Mouse (Mus musculus): ENCODE measurements around the gene Slc6a20b.
A peak's percentile ranks its signal among the peaks of the same experiment; 100 is the strongest.

The Slc6a20b gene

GRCm38 (mm10) chr9:123632281-123632680 is at the start of gene Slc6a20b:
Gene Slc6a20b, minus strand, starts transcription at chr9:123632565.
- DNase-seq: no peak

GRCm38 (mm10) chr9:123679198-123679597 is 46.8 kb upstream of the Slc6a20b start:
- DNase-seq: no peak

DNA sequence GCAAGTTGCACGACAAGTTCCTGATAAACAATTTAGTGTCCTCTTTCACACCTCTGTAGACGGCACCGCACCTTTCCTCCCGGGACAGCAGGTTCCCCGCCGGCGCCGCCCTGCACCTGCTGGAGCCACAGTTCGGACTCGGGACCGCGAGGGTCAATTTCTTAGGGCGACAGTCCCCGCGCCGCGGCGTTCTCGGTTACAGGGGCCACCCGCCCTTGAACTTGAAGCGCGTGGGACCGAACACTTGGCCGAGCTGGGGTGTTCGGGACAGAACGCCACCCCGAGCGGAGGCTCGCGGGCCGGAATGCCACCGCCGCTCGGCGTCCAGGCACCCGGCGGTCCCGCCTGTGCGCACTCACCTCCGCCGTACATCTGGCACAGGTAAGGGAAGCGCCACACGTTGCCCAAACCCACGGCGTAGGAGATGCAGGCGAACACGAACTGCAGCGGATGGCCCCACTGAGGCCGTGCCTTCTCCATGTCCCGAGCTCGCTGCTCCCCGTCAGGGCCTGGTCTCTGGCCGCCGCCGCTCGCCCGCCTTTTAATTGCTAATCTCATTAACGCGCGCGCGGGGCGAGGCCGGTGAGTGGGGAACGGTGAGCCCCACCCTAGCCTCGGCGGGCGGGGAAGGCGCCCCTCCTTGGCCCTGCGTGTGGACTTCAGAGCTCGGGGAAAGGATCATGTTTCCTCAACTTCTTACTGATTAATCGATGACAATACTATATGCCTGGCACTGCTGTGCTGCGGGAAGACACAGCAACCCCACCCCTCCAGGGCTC is 46.2 kb upstream of the Slc6a20b start, which contains the start of the genes Ccr9 and Slc6a20a:
Gene Ccr9, plus strand, starts transcription at position 113 of the 779 bp plus-strand sequence.
Gene Slc6a20a, minus strand, starts transcription at position 559 of the 779 bp plus-strand sequence.
- peak; percentile 3 to 11 for DNase-seq

DNA sequence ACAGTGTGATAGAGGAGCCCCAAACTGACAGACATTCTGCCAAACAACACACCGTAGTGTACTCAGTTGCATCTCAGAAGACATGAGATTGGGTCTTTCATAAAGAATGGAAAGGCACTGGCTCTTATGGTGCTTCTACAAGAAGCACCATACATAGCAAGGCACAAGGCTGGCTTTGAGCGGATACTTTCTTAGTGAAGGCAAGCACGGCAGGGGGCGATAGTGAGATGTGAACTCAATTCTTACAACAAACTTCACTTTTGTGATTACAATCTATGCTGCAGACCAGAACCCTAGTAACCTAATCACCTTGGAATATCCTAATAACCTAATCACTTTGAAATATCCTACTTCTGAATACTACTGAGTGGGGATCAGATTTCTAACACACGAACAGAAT is 33.3 kb upstream of the Slc6a20b start:
- DNase-seq: peak; percentile 5 to 30

DNA sequence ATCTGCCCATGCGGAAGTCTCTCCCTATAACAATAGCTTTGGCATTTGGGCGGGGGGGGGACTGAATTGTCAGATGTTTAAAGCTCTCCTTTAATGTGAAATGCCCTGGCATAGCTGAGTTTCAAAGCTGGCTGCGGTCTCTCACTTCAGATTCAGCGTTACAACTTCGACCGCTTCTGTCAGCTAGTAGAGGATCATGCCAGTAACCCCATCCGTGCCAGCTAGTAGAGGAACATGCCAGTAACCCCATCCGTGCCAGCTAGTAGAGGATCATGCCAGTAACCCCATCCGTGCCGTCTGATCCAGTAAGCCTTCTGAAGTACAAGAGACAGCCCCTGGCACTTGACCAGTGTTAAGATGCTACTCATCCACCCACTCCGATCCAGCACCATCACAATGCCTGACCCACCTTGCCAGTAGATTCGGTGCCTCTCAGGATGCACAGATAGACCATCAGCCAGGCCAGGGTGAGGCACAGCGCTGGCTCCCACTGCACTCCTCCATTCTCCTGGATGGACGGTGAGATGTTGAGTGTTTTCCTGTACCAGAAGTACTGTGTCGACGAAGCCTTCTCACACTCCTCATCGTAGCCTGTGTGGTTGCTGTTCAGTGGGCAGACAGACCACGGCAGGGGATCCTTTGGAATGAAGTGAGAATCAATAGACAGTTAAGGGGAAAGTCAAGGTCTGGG is 27.8 kb upstream of the Slc6a20b start:
- peak; percentile 50 to 65 for DNase-seq

- DNase-seq: no peak
Measured at GRCm38 (mm10) chr9:123658981-123659380, 26.6 kb upstream of the Slc6a20b start.

- no peak for DNase-seq
Measured at GRCm38 (mm10) chr9:123657457-123657856, 25.1 kb upstream of the Slc6a20b start.

DNA sequence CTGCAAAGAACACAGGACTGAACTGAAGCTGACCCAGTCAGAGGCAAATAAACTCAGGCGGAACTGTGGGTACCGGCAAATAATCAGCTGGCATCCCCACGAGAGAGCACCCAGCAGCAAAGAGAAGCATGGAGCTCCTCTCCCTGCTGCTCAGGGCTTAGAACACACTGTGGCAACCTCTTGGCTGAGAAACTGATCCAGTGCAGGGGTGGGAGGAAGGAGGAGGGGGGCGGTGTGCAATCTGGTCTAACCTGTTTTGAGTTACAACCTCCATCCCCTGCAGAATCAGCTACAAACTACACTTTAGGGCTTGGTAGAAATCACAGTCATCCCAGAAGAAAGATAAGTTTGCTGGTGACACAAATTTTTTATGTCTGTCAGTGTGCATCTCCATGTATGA is 19.0 kb upstream of the Slc6a20b start:
- DNase-seq: no peak

DNA sequence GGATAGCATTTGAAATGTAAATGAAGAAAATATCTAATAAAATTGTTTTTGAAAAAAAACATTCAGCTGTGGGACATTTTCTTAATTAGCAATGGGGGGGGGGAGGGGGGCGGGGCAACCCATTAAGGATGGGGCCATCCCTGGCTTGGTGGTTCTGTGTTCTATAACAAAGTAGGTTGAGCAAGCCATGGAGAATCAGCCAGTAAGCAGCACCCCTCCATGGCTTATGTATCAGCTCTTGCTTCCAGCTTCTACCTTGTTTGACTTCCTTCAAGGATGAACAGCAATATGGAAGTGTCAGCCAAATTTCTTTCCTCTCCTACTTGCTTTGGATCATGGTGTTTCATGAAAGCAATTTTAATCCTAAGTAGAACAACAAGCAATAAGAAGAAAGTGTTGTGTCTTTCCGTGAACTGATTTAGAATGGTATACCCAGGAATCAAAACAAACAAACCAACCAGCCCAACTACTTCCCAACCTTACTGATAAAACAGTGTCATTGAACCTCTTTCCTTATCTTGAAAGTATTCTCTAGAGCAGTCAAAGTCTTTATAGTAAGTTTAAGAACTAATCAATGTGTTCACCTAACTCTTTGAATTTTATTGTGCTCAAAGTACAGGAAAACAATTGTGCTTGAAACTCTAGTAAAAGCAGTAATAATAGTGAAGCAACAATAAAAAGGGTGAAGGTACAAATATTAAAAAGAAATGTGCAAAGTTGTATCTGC is 17.6 kb upstream of the Slc6a20b start:
- DNase-seq: no peak

- no peak for DNase-seq
Measured at GRCm38 (mm10) chr9:123640106-123640505, 7.7 kb upstream of the Slc6a20b start.

GRCm38 (mm10) chr9:123638668-123639089 is 6.3 kb upstream of the Slc6a20b start:
- DNase-seq: peak; percentile 43 to 45

- DNase-seq: no peak
Measured at GRCm38 (mm10) chr9:123638231-123638630, 5.9 kb upstream of the Slc6a20b start.

DNA sequence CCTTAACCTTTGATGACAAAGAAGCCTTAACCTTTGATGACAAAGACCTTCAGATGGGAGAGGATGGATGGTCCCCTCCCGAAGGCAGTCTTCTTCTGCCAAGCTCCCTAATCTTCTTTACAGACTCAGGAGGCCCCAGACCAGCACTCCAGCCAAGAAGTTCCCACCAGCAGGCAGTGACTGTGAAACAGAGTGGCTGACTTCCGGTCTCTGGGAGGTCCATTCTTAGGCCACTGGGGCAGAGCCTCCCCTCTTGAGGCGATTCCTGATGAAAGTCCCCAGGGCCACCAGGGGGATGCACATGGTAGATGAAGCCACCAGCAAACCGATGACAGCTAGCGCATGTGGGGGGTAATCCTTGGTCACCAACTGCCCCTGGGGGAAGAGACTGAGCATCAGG is 4.4 kb upstream of the Slc6a20b start:
- DNase-seq: no peak

- no peak for DNase-seq
Measured at GRCm38 (mm10) chr9:123632993-123633392, 628 bp upstream of the Slc6a20b start.

DNA sequence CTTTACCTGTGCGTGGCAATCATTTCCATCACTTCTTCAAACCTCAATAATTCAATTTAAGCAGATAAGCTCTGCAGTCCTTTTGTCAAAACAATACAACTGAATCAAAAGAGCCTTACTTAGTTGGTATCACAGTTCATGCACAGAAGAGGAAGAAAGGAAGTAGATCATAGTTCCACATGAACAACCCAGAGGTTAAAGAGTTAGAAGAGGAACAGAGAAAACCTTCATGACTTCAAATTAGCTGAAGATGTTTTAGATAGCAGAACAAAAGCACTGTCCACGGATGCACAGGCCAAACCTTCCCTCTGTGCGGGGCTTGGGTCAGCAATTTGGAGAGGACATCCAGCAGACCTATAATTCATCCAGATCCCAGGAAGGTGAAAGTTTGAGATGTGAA is 699 bp downstream of the Slc6a20b start:
- DNase-seq: no peak

DNA sequence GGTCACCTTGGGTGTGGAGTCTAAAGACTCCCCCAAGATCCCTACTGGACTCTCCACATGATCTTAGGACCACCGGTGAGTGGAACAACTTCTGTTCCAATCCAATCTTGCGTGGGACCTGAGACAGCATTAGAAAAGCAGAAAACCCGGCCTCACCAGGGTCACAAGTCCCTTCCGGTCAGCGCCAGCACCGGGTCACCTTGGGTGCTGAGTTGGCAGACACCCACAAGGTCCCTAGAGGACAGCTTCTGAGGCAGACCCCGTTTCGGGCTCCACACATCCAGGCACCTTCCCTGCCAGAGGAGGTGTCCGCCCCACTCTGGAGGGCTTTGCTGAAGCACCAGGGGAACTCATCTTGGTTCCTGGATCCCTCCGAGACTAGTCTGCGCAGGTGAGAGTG is 6.5 kb downstream of the Slc6a20b start:
- no peak for DNase-seq

- DNase-seq: no peak
Measured at GRCm38 (mm10) chr9:123624741-123625140, 7.6 kb downstream of the Slc6a20b start.

DNA sequence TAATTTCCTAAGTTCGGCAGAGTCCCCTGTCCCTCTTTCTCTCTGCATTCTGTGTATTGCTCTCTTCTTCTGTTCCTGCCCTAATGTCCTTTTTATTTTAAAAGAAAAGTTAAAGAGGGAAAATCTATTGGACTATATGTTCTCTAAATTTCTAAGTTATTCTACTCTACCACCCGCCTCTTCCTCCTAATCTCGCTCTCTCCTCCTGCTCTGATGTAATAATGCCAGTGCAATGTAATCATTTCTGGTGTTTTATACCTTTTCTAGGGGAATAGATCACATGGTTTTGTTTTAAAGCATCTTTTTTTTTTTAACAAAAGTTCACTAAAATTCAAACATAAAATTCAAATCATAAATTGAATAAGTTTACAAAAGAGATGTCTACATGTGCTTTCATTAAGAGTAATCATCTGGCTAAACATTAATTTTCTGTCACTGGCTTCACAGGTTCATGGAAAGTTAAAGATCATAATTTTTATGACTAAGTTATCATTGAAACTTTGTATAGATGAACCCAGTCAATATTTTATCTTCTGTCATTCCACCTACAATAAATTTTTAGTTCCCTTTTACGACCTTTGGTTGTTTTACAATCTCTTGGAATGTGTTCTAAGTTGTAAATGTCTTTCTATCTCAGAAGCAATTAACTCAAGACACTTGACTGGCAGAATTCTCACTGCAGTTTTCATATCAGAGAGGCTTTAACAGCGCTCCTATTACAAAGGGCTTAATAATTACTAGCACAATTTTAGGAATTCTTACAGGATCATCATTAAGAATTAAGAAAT is 11.9 kb downstream of the Slc6a20b start:
- no peak for DNase-seq

DNA sequence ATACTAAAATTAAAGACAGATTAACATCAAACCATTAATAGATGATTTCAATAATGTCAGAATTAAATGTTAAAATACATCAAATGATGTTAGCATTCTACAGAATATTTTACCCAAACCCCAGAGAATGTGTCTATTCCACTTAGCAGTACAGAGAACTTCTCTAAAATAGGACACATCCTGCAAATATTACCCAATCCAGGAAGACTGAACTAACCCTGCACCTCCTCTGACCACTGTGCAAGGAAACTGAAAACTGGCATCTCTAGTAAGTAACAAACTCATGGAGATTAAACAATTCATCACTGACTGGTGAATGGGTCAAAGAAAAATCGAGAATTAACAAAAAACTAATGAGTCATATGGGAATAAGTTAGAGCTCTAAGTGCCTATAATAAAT is 30.8 kb downstream of the Slc6a20b start:
- no peak for DNase-seq

- peak in 1 of 2 experiments; percentile 12 for DNase-seq
Measured at GRCm38 (mm10) chr9:123597376-123597775, 35.0 kb downstream of the Slc6a20b start.

DNA sequence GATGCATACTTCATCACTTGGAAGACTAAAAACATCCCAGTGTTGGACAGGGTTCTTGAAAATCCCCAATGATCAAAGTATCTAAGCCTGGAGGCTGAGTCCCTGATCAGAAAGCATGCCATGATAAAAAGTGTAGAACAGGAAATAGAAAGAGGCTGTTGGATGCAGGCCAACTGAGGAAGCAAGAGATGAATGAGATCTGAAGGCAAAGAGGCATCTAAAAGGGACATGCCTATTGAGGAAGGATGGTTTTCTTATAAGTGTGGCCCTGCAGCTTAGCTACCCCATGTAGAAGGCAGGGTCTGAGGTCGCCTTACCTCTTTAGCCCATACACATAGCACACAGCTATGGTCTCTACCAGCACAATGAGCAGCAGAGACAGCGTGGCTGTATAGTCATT is 35.5 kb downstream of the Slc6a20b start:
- no peak for DNase-seq

DNA sequence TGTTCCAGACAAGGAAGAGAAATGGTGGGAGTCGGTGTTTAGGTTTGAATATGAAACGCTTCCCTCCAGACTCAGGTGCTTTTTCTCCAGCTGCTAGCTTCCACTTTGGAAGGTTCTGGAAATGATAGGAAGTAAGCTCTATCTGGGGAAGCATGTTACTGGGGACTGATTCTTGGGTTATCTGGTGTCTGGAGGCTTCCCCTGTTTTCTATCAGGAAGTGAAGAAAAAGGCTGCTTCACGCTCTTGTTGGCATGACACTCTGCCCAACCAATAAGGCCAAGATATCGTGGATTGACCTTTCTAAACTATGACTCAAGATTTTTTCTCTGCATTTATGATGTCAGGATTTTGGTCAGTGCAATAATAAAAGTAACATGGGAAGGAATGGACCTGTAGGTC is 37.2 kb downstream of the Slc6a20b start:
- no peak for DNase-seq
